Mouse (Mus musculus) adrenal gland, postnatal 4 days (tissue): ENCODE data around the gene Kntc1. TPM values are rescaled to one million over a fixed set of nuclear protein-coding genes. Genes with fewer than 3 reads are reported as not detected.

Experiments
- DNase-seq, 2 experiments: peaks; one replicate each; pipeline ENCODE4 v3.0.0; 2021 to 2022; ENCODE audit warnings: low spot score in 2 of 2, mixed read lengths in 2 of 2
- total RNA-seq, 2 experiments: library from RNA; stranded (reverse); gene quantifications; 2 replicates each; pipeline ENCODE4 v1.2.3; 2021

Kntc1 gene
- total RNA-seq, 2 experiments from 2014 or later: 14.3 to 22.3 TPM

DNA sequence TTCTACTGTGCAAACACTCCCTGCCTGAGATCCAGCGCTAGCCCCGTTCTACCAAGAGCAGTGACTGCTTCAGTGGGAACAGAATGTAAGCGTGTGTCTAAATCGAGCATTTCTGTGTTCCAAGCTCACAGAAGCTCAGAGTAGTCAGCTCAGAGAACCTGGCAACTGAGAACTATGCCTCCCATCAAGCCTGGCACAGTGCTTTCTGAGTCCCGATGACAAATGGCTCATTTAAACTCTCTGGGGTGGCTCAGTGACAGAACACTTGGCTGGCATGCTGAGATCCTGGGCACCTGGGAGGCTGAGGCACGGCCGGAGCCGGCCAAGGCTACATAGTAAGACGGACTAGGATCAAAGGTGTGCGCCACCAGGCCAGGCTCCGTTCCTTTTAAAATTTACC lies 56.8 kb downstream of the Kntc1 start:
- no peak for DNase-seq

DNA sequence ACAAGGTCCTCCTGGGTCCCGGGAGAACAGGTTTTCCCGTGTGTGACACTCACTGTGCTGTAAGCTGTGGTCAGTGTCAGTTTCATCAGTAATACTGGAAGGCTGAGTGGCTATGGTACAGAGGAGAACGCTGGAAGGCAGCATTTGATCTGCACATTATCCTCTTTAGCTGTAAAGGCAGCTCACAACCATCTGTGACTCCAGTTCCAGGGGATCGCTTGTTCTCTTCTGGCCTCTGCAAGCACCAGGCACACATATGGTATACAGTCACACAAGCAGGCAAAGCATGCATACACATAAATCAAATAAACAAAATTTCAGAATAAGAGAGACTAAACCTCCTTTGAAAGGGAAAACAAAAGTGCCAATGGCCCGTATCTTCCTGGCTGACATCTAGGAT lies 59.0 kb downstream of the Kntc1 start:
- no peak for DNase-seq

DNA sequence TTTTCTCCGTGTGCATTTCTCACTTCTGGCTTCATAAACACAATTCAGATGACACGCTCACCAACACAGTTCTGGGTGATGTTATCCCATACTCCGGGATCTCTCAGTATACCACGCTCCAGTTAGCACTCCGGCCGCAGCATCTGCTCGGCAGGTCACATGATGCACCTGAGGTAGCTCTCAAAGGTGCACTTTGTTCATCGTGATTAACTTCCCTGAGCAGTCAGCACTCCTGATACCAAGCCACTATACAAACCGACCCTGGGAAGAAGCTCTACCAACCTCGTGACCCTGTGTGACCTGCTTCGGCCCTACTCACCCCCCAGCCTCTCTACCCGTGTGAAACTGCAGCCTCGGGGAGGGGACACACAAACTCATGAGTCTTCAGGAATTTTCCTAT lies 59.6 kb downstream of the Kntc1 start:
- DNase-seq: no peak

DNA sequence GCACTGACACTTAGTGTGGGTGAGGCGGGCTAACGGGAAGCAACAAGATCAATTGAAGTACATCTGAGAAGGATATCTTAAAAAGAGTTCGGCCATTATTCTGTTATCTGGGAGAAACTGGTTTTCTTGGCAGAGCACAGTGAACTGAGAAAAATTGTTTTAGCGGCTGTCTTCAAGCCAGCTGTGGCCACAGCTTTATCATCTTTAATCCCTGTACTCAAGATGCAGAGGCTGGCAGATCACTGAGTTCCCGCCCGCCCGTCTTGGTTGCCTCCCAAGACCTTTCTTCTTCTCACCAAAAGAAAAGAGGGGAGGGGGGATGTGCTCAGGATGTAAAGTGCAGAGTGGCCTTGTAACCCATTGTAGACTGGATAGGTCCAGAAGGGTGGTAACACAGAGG lies 67.4 kb downstream of the Kntc1 start:
- DNase-seq: no peak

DNA sequence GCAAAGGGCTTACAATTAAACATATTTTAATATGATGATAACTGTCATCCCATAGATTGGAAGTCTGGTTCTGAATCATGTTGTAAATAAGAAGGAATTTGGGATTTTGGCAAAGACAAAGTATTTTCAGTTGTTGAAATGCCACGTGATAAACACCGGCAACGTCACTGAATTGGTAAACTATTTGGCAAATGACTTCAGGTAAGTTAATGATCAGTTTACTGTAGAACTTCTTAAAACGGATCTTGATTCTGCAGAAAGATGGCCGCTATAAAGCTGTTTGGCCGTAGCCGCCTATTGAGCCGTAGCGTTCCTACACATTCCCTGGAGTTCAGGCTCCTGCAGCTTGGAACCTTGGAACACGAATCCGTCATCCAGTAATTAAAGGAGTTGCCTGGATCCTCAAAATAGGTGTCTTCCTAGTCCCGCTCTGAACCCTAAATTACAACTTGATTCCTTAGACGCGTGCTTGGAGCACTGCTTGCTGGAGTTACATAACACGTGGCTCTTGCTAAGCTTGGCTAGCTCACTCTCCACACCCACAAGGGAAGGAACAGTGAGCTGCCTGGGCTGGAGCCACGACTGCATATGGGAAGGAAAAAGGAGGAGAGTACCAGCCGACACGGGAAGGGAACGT lies 69.5 kb downstream of the Kntc1 start:
- DNase-seq: no peak

DNA sequence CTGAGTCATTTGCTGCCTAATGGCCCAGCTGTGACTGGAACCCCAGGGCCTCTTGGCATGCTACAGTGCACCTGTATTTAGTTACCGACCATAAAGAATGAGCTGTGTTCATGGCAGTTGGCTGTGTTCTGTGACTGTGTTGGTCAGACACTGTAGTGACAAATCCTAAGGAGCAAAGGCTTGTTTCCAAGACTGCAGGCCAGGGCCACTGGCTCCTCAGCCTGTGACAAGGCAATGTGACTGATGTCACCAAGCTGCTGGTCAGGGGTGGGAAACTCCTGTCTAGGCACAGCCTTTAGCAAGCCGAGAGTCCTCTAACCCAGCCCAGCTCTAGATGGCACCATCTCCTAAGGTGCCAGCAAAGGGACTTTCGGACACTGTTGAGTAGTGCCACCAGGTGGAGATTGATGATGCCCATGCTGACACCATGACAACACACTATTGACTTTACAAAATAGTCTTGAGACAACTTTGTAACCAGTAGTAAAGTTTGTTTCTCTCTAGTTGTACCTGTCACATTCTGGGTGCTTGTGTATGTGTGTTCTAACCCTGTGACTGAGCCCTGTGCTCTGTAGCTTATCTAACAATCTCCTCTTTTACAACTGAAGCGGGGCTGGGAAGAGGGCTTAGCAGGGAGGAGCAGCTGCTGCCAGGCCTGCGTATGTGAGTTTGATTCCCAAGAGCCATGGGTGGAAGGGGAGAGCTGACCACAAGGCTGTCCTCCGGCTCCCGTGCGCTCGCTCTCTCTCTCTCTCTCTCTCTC lies 71.2 kb downstream of the Kntc1 start:
- DNase-seq: no peak

DNA sequence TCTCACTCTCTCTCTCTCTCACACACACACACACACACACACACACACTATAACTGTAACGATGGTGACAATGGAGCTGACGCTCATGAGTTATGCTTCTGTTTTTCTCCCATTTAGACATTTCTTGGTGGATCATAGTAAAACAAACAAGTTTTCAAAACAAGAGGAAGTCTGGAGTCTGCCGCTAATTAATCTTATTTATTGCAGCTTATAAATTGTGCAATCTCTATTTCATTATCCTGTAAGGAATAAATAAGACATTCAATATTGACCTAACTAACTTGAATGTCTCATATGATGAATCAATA lies 71.7 kb downstream of the Kntc1 start:
- no peak for DNase-seq

DNA sequence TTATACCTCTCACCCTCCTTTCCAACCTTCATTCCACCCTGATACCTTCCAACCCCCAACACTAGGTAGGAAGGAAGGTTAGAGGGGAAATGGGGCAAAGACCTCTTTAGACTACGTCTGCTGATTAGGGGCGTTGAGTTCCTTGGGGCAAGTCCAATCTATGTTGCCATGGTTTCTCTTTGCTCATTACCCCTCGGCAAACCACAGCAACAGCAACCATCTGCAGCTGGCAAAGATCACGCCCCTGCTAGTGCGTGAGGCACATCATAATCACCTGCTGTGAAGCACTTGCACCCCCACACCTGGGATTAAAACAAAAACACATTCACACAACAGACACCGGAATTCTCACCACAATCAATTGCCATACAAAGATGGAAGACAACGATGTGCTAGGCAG lies 73.2 kb downstream of the Kntc1 start:
- DNase-seq: no peak

DNA sequence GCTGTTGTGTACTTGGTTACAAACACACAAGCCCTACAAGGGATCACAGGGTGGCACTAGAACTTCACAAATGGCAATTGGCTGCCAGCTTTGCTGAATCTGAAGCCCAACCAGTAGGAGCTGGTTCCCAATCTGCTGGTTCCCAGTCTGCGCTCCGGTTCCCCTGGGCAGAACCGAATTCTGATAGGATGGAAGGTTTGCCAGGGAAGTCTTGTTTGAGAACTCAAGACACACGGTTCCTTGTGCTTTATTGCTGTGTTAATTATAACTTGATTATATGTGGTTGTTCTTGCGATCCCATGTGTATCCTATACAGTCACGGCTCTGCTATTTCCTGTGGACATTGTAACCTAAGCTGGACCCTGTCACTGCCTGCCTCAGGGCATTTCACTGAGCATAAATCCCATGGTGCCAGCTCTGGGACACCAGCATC lies 78.2 kb downstream of the Kntc1 start:
- no peak for DNase-seq

DNA sequence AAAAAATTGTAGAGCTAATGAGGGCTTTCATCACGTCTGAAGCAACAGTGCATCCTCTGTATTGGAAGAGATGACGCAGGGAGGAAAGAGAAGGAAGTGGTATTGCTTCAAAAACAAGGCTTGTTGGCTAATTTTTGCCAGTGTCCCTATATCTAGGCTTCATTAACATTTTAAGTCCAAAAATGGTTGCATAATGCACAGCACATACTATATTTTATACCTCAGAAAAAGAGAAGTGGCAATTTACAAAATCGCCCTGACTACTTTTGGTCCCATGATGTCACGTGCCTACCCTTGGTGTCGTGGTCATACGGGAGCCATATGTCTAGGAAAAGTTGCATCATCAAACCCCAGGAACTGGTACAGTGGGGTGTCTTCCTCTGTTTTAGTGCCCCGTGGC lies 82.8 kb downstream of the Kntc1 start:
- no peak for DNase-seq

DNA sequence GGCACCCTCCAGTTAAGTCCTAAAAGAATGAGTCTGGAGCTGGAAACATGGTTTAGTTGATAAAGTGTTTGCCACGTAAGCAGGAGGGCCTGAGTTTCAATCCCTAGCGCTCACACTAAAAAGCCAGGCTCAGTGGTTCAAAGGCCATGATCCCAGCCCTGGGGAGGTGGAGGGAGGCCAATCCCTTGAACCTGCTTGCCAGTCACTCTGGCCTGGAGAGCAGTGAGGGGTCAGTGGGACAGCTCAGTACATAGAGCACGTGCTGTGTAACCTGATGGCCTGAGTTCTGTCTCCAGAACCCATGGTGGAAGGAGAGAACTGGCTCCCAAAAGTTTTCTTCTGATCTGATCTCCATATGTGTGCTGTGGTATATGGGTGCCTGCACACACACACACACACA lies 85.3 kb downstream of the Kntc1 start:
- no peak for DNase-seq

DNA sequence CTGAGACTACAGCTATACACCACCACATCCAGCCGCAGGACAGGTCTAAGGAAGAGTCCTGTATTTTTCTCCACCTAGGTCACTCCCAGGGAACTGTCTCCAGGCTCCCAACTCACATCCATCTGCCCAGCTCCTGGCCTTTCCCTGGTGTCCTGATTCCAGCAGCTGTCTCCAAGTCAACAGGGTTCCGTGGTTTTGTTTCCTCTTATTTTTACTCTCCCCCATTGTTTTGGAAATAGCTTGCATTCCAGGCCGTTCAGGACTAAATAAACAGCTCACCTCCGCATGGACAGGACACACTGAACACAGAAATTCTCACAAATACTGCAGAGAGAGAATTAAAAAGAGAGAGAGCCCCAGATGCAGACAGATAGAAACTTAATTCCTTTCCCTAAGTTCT lies 87.9 kb downstream of the Kntc1 start:
- DNase-seq: no peak

DNA sequence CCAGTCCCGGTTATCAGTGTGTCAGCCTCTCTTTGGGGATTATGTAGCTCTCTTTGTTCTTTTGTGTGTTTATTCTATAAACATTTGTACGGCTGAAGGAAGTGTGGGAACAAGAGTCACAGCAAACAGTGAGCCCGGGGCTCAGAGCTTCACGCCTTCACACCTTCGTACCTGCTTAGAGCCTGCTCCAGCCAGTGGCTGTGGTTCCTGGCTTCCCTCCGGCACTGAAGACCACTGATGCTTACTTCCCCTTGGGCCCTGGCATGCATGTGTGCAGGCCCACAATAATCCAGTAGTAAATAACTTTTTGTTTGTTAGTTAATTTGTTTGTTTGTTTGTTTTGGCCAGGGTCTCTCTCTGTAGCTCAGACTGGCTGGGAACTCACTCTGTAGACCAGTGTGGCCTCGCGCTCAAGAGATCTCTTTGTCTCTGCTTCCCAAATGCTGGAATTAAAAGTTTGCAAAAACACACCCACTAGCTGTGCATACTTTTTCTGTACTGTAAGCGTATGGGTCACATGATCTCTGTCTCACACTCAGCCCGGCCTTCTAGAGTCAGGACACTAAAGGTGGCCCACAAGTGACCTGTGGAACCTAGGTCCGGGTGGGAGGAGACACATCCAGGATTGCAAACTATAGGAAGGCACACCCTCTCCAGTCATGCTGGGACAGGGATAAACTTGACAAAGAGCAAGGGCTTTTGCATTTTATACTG lies 92.9 kb downstream of the Kntc1 start:
- DNase-seq: no peak

DNA sequence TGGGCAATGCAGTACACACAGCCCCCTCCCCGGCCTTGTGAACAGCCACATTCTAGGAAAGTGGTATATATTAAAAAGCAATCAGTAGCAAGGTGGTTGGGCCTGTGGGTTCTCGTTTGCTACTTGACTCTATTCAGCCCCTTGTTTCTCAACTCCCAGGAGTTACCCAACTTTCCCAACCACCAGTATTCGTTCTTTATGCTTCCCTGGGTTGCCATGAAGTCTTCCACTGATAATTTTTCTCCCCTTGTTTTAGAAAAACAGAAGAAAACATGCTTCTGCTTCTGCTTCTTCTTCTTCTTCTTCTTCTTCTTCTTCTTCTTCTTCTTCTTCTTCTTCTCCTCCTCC lies 93.4 kb downstream of the Kntc1 start:
- DNase-seq: no peak

DNA sequence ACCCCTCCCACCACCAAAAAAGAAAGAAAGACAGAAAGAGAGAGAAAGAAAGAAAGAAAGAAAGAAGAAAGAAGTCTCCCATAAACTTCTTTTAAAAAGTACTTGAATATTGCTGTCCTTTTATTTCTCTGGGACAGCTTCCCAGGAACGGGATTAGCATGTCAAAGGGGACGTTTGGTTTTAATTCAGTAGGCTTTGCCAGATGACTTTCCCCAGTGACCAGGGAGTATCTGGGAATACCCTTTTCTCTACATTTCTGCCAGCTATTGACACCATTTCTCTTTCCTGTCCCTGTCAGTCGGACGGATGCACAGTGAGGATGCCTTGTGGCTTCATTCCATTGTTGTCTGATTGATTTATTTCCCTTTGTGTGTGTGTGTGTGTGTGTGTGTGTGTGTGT lies 94.3 kb downstream of the Kntc1 start:
- DNase-seq: no peak

DNA sequence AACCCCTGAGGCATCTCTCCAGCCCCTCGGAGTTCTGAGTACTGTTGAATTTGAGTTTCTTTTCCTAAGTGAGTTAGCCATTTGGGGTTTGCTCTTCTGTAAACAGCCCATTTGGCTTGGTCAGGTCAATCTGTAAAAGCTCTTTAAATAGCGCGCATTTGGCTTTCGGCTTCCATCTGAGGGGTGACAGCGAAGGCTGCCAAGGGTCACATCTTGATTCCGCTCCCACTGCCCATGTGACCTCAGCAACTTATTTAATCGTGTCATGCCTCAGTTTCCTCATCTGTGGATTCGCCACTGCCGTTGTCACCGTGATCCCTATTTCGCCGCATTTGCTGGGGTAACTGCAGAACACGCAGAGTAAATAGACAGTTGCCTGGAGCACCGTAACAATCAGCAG lies 94.8 kb downstream of the Kntc1 start:
- no peak for DNase-seq

DNA sequence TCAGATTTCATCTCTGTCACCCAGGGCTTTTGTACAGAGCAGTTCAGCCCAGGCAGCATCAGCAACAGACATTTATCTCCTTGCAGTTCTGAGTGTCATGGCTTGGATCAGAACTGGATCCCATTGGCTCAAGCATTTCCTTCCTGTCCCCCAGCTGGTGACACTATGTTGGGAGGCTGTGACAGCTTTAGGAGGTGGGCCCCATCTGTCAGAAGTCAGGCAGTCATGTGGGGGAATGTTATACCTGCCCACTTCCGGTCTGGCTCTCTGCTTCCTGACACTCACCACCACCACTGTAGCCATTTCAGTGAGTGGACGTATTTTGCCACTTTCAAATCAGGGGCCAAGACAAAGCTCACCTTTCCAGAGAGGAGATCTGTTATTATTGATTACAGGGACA lies 101.9 kb downstream of the Kntc1 start:
- DNase-seq: no peak

DNA sequence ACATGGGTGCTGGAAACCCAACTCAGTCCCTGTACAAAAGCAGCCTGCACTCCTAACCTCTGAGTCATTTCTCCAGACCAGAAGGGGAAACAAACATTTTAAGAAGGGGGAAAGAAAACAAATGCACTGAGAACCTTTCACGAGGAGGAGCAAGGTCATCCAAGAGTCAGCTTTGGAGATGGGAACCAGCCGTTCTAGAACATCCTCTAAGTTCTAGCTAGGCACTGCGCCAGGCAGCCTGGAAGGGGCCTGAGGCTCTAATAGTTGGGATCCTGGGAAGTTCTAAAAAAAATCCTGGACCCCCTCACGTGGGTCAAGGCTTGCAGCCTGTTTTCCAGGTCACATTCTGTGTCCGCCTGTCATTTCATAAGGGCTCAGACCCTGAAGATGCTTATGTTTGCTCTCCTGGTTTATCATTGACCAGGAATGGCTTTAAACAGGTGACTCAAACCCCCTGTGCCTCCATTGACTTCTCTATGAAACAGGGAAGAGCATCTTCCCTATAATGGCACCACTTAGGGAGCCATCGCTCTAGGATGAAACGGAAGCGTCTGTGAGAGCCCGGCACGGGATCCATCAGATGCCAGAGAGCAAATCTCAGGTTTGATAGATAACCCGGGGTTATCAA lies 104.5 kb downstream of the Kntc1 start:
- DNase-seq: no peak

DNA sequence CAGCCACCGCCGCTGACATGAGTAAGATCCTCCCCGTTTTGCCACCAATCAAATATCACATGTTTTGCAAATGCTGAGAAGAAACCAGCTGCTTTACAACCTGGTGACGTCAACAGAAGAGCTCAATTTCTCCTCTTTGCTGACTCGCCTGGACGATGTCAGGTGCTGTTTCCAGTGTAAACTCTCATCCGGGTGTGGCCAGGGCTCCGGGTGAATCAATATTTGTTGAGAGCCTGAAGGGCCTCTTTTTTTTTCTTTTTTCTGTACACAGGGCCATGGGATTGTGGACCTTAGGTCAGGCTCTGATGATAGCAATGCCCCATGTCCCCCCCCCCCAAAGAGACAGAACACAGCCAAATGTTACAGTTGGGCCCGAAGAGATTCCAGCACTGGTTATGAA lies 105.0 kb downstream of the Kntc1 start:
- no peak for DNase-seq

DNA sequence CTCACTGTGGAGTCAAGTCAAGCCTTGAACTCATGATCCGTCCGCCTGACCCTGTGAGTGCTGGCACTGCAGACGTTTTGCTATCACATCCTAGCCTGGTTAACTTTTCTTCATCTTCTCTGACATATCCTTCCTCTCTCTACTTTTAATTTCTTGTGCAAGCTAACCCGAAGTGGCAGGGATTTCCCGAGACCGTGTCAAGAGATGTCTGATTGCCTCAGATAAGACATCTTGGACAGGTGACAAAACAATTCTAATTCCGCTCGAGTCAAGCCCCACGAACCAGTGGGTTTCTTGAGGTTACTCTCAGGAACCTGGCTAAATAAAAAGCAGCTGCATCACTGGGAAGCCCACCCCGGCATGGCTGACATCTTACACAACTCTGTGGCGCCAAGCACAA lies 109.3 kb downstream of the Kntc1 start:
- DNase-seq: no peak

DNA sequence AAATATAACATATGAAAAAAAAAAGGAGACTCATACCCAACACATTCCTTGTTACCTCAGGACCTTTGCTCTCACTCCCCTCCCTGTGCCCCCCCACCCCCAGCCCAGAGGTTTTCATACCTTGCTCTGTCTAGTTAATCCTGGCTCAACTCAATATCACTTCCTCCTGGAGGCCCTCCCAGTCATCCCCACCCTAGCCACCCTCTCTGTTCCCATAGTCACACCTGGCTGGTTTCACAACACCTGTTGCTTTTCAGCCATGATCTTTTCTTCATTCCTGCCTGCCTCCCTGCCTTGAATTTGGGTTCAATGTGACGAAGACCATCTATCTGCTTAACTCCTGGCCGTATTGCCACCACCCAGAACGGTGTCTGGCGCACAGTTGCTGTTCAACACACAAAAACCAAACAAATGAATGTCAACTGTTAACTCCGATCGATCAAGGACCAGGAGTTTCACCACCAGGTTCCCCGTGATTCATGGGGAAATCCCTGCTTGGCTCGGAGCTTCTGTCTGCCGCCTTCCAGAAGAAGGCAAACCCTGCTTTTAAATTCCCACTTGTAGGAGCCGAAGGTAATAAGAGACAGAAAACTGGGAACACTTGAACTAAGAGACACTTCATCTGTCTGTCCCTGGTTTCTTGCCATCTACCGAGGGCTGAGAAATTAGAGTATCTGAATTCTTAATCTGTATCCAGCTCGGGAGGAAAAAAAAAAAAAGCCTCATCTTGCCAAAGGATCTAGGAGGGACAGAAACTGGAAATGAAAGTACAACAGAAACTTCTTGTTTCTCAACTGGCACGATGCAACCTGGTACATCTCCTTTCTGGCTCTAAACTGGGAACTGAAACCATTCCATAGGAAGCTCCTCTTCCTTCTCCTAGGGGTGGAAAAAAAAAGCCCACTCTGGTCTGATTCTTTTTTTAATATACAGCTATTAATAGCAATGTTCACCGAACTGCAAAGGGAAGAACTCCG lies 113.1 kb downstream of the Kntc1 start:
- no peak for DNase-seq
